Mouse (Mus musculus): ENCODE measurements at regions not wholly inside any gene's neighbourhood (a gene's known extent, or its start where the extent isn't known, plus 50 kb on each side); places are given as distances from the start of the nearest gene placed in this dataset.

GRCm38 (mm10) chr11:44158236-44158635 is 241.6 kb upstream of the Il12b start:
- H3K27me3 ChIP-seq (ENCODE audit: control insufficient read depth, insufficient read depth, insufficient read length): no peaks in the 10 kb centered on the region
- H3K79me2 ChIP-seq (ENCODE audit: control insufficient read depth, insufficient read depth): no peaks in the 10 kb centered on the region
- H3ac ChIP-seq (ENCODE audit: control insufficient read depth, insufficient read length): no peak overlapping the region
- H3K4me2 ChIP-seq (ENCODE audit: low read depth): no peak overlapping the region
- TF ChIP-seq USF1 (IDR thresholded peaks at IDR 0.05; ENCODE audit: low read depth) (peak; percentile 46), POLR2A (IDR thresholded peaks at IDR 0.05; ENCODE audit: insufficient read length, low read depth) (no peak)
- H3K4me3 ChIP-seq: no peak overlapping the region
- no peaks in the 10 kb centered on the region for H3K36me3 ChIP-seq (ENCODE audit: control insufficient read depth, insufficient read depth)

DNA sequence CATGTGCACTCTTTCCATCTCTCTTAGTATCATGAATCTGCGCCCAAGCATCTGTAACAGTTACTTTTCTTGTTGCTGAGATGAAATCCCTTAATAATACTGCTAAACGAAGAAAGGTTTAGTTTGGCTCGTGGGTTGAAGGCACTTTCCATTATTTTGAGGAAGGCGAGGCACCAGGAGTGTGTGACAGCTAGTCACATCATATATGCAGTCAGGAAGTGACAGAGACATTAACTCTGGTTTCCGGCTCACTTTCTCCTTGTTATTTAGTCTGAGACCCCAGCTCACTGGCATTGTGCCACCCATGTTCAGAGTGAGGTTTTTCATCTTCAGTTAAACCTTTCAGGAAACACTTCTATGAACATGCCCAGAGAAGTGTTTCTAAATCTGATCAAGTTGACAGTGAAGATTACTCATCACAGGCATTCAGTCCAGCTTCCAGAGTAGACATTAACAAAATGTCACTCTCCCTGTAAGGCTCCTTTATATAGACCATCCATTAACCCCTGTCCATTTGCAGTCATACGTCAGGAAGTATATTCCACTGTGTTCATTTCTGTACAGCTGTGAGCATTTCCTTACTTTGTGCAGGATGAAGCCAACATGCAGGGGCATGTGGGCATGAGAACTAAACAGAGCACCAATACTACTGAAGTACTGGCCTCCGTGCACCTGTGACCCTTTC is 238.0 kb upstream of the Il12b start:
- Histone ChIP-seq H3K4me3 (no peak overlapping the region), H3K79me2 (ENCODE audit: control insufficient read depth, insufficient read depth) (no peaks in the 10 kb centered on the region), H3K4me2 (ENCODE audit: low read depth) (no peak overlapping the region), H3K27me3 (ENCODE audit: control insufficient read depth, insufficient read depth, insufficient read length) (no peaks in the 10 kb centered on the region), H3ac (ENCODE audit: control insufficient read depth, insufficient read length) (no peak overlapping the region), H3K36me3 (ENCODE audit: control insufficient read depth, insufficient read depth) (no peaks in the 10 kb centered on the region)
- TF ChIP-seq TCF3 (IDR thresholded peaks at IDR 0.05; ENCODE audit: insufficient read length, low read depth): no peak
- TF ChIP-seq CEBPB (IDR thresholded peaks at IDR 0.05; ENCODE audit: insufficient read depth, poor library complexity, severe bottlenecking): no peak

- no peak overlapping the region for H3K4me2 ChIP-seq (ENCODE audit: low read depth)
- H3K27me3 ChIP-seq (ENCODE audit: control insufficient read depth, insufficient read depth, insufficient read length): no peaks in the 10 kb centered on the region
- no peak for TF ChIP-seq E2F4 (IDR thresholded peaks at IDR 0.05; ENCODE audit: insufficient read depth)
- TF ChIP-seq POLR2AphosphoS2 (IDR thresholded peaks at IDR 0.05; ENCODE audit: insufficient read length, low read depth): no peak
- no peak for TF ChIP-seq USF1 (IDR thresholded peaks at IDR 0.05; ENCODE audit: low read depth)
- TF ChIP-seq CEBPB (IDR thresholded peaks at IDR 0.05; ENCODE audit: insufficient read depth, poor library complexity, severe bottlenecking): no peak
- no peak for TF ChIP-seq MYOG (IDR thresholded peaks at IDR 0.05; ENCODE audit: control insufficient read depth in 1 of 3, insufficient read depth in 1 of 3, insufficient read length in 2 of 3, low read depth in 2 of 3)
- TF ChIP-seq TCF12 (IDR thresholded peaks at IDR 0.05; ENCODE audit: insufficient read depth, poor library complexity, severe bottlenecking): no peak
- TF ChIP-seq MAX (IDR thresholded peaks at IDR 0.05; ENCODE audit: low read depth): no peak
- TF ChIP-seq SRF (IDR thresholded peaks at IDR 0.05; ENCODE audit: control insufficient read depth, insufficient read length, low read depth): no peak
- TF ChIP-seq REST (IDR thresholded peaks at IDR 0.05; ENCODE audit: insufficient read depth, insufficient read length): no peak
- TF ChIP-seq POLR2A (IDR thresholded peaks at IDR 0.05; ENCODE audit: insufficient read length, low read depth): no peak
- no peak for TF ChIP-seq MYOD1 (IDR thresholded peaks at IDR 0.05; ENCODE audit: control insufficient read depth in 1 of 3, insufficient read length in 2 of 3, low read depth in 2 of 3)
- no peak for TF ChIP-seq TCF3 (IDR thresholded peaks at IDR 0.05; ENCODE audit: insufficient read length, low read depth)
- H3K36me3 ChIP-seq (ENCODE audit: control insufficient read depth, insufficient read depth): no peaks in the 10 kb centered on the region
- no peak overlapping the region for H3K4me3 ChIP-seq
- H3K79me2 ChIP-seq (ENCODE audit: control insufficient read depth, insufficient read depth): no peaks in the 10 kb centered on the region
- no peak overlapping the region for H3ac ChIP-seq (ENCODE audit: control insufficient read depth, insufficient read length)
Observed at GRCm38 (mm10) chr11:44163049-44163448, 236.8 kb upstream of the Il12b start.

- no peaks in the 10 kb centered on the region for H3K36me3 ChIP-seq (ENCODE audit: control insufficient read depth, insufficient read depth)
- H3K4me2 ChIP-seq (ENCODE audit: low read depth): no peak overlapping the region
- H3K4me3 ChIP-seq: no peak overlapping the region
- TF ChIP-seq CEBPB (IDR thresholded peaks at IDR 0.05; ENCODE audit: insufficient read depth, poor library complexity, severe bottlenecking) (no peak), POLR2A (IDR thresholded peaks at IDR 0.05; ENCODE audit: insufficient read length, low read depth) (no peak), MYOD1 (IDR thresholded peaks at IDR 0.05; ENCODE audit: control insufficient read depth in 1 of 3, insufficient read length in 2 of 3, low read depth in 2 of 3) (no peak), POLR2AphosphoS2 (IDR thresholded peaks at IDR 0.05; ENCODE audit: insufficient read length, low read depth) (no peak), MYOG (IDR thresholded peaks at IDR 0.05; ENCODE audit: control insufficient read depth in 1 of 3, insufficient read depth in 1 of 3, insufficient read length in 2 of 3, low read depth in 2 of 3) (no peak), SRF (IDR thresholded peaks at IDR 0.05; ENCODE audit: control insufficient read depth, insufficient read length, low read depth) (no peak), E2F4 (IDR thresholded peaks at IDR 0.05; ENCODE audit: insufficient read depth) (no peak), MAX (IDR thresholded peaks at IDR 0.05; ENCODE audit: low read depth) (no peak), TCF3 (IDR thresholded peaks at IDR 0.05; ENCODE audit: insufficient read length, low read depth) (no peak), USF1 (IDR thresholded peaks at IDR 0.05; ENCODE audit: low read depth) (no peak), TCF12 (IDR thresholded peaks at IDR 0.05; ENCODE audit: insufficient read depth, poor library complexity, severe bottlenecking) (no peak), REST (IDR thresholded peaks at IDR 0.05; ENCODE audit: insufficient read depth, insufficient read length) (no peak)
- H3ac ChIP-seq (ENCODE audit: control insufficient read depth, insufficient read length): no peak overlapping the region
- no peaks in the 10 kb centered on the region for H3K79me2 ChIP-seq (ENCODE audit: control insufficient read depth, insufficient read depth)
- no peaks in the 10 kb centered on the region for H3K27me3 ChIP-seq (ENCODE audit: control insufficient read depth, insufficient read depth, insufficient read length)
Observed at GRCm38 (mm10) chr11:44163748-44164147, 236.1 kb upstream of the Il12b start.

- H3ac ChIP-seq (ENCODE audit: control insufficient read depth, insufficient read length): no peak overlapping the region
- H3K4me3 ChIP-seq: no peak overlapping the region
- no peaks in the 10 kb centered on the region for H3K27me3 ChIP-seq (ENCODE audit: control insufficient read depth, insufficient read depth, insufficient read length)
- TF ChIP-seq MYOD1 (IDR thresholded peaks at IDR 0.05; ENCODE audit: control insufficient read depth in 1 of 3, insufficient read length in 2 of 3, low read depth in 2 of 3): no peak
- TF ChIP-seq MYOG (IDR thresholded peaks at IDR 0.05; ENCODE audit: control insufficient read depth in 1 of 3, insufficient read depth in 1 of 3, insufficient read length in 2 of 3, low read depth in 2 of 3): no peak
- TF ChIP-seq CEBPB (IDR thresholded peaks at IDR 0.05; ENCODE audit: insufficient read depth, poor library complexity, severe bottlenecking): no peak
- no peak for TF ChIP-seq SRF (IDR thresholded peaks at IDR 0.05; ENCODE audit: control insufficient read depth, insufficient read length, low read depth)
- TF ChIP-seq TCF3 (IDR thresholded peaks at IDR 0.05; ENCODE audit: insufficient read length, low read depth): no peak
- no peak for TF ChIP-seq POLR2A (IDR thresholded peaks at IDR 0.05; ENCODE audit: insufficient read length, low read depth)
- no peak overlapping the region for H3K4me2 ChIP-seq (ENCODE audit: low read depth)
- no peaks in the 10 kb centered on the region for H3K79me2 ChIP-seq (ENCODE audit: control insufficient read depth, insufficient read depth)
- H3K36me3 ChIP-seq (ENCODE audit: control insufficient read depth, insufficient read depth): no peaks in the 10 kb centered on the region
Observed at GRCm38 (mm10) chr11:44164186-44164585, 235.7 kb upstream of the Il12b start.
